Mouse (Mus musculus) intestine, postnatal 0 days (tissue): ENCODE results near the gene Lce1m. TPM values are rescaled to one million over a fixed set of nuclear protein-coding genes. Genes with fewer than 3 reads are reported as not detected.

Source experiments
- ATAC-seq: fragments of 200-750 bp; cut with Nextera tagmentation; 2 replicates; pipeline ENCODE4 v1.8.0; 2017; ENCODE audit warnings: mild to moderate bottlenecking, moderate TSS enrichment, moderate library complexity
- H3K27ac ChIP-seq: fragments of 300-500 bp; sonication (generic); 2 replicates; pipeline ENCODE4 v1.5.1; 2014; ENCODE audit warnings: mild to moderate bottlenecking, low read depth, low read length, moderate library complexity
- H3K27me3 ChIP-seq: fragments of 300-500 bp; sonication (generic); replicated peaks from 2 replicates; pipeline ENCODE4 v1.6.1; 2014; ENCODE audit warnings: low read length, mixed read lengths; ENCODE audit not compliant: control insufficient read depth, insufficient read depth
- H3K36me3 ChIP-seq: fragments of 300-500 bp; sonication (generic); 2 replicates; pipeline ENCODE4 v1.6.1; 2014; ENCODE audit warnings: mild to moderate bottlenecking, moderate library complexity; ENCODE audit not compliant: control insufficient read depth, insufficient read depth
- H3K4me1 ChIP-seq: fragments of 300-500 bp; sonication (generic); replicated peaks from 2 replicates; pipeline ENCODE4 v1.6.1; 2014; ENCODE audit warnings: antibody characterized with exemption, low read length, mixed read lengths; ENCODE audit not compliant: control insufficient read depth, insufficient read depth
- H3K4me2 ChIP-seq: fragments of 300-500 bp; sonication (generic); replicated peaks from 2 replicates; pipeline ENCODE4 v1.6.1; 2014; ENCODE audit warnings: low read depth, mild to moderate bottlenecking, moderate library complexity
- H3K4me3 ChIP-seq: fragments of 300-500 bp; sonication (generic); 2 replicates; pipeline ENCODE4 v1.5.1; 2014; ENCODE audit warnings: low read depth, low read length
- H3K9ac ChIP-seq: fragments of 300-500 bp; sonication (generic); 2 replicates; pipeline ENCODE4 v1.6.1; 2014; ENCODE audit warnings: mild to moderate bottlenecking, low read depth, low read length
- H3K9me3 ChIP-seq: fragments of 300-500 bp; sonication (generic); 2 replicates; pipeline ENCODE4 v1.6.1; 2016; ENCODE audit warnings: mixed run types; ENCODE audit not compliant: control insufficient read depth
- CTCF ChIP-seq: sonication (generic); IDR thresholded peaks from 2 replicates; pipeline ENCODE4 v1.5.1; 2016; ENCODE audit warnings: low read depth, mild to moderate bottlenecking, control low read depth, antibody characterized with exemption, moderate library complexity
- WGBS: fragments of 180-500 bp; shearing (Covaris S2); extraction: QIAGEN DNeasy Blood & Tissue Kit; methylation state at CpG from one replicate; pipeline ENCODE4 v1.1.7; 2014; 5-methylcytosine and 5-hydroxymethylcytosine counted together
- polyA plus RNA-seq: library from polyadenylated mRNA; unstranded; fragments of >200 nt; fragmentation: Nextera tagmentation; extraction: Ambion mirVana; gene quantifications from 2 replicates; pipeline ENCODE4 v1.2.1, GENCODE M21; 2015

Lce1m gene
- polyA plus RNA-seq, 1 experiment from 2014 or later: not detected

DNA sequence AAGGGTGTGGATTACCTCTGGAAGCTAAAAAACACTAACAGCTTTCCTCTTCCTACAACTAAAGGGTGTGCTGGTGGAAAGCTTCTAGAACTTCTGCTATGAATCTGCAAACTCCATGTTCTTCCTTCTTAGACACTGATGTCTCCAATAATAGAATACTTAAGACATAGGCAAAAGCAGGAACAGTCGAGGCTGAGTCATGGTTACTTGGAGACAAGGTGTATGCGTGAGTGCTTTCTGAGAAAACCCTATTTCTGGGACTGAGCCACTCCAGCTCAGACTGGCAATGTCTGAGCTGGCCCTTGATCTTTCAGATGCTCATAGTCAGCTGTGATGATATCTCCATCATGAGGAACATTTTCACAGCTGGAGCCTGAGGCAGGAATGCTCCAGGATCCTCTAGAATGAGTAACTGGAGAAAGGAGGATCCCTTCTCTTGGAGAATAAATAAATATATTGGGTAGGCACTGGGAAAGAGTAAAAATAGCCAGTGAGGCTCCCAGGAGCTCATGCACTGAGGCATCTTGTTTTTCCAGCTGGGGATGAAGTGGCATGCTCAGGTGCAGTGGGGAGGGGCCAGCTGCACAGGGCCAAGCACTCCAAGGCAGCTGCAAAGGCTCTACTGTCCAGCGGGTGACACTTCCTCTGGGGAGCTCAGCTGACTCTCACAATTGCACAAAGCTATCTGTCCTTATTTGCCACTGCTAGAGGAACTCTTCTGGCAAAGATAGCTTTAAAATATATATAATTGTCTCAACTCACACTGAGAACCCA lies 4.7 kb upstream of the Lce1m start:
- 79% methylated on average over 3 of the region's 3 CpGs for WGBS
- H3K4me2 ChIP-seq: no peak overlapping the region
- no peak for TF ChIP-seq CTCF
- ATAC-seq: no peak
- H3K36me3 ChIP-seq: no peaks in the 10 kb centered on the region
- H3K9ac ChIP-seq: no peak overlapping the region
- H3K9me3 ChIP-seq: no peaks in the 10 kb centered on the region
- no peak overlapping the region for H3K4me3 ChIP-seq
- H3K4me1 ChIP-seq: no peaks in the 10 kb centered on the region
- H3K27ac ChIP-seq: no peak overlapping the region
- no peaks in the 10 kb centered on the region for H3K27me3 ChIP-seq

DNA sequence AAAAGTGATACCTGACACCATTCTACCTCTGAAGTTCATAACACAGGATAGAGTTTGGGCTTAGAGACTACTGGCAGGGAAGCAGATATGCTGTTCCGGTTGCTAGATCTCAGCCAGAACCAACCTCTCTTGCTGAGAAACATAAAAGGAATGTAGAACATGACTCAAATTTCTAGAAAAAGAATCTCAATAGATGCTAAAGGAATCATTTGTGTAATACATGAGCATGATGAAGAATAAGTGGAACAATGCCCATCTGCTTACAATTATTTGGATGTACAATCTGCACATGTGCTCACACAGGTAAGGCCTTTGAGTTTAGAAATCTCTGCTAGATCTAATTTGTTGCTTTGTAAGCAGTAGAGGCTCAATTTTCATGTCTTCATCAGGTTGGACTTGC lies 2.3 kb upstream of the Lce1m start:
- Histone ChIP-seq H3K36me3 (no peaks in the 10 kb centered on the region), H3K27me3 (no peaks in the 10 kb centered on the region), H3K4me3 (no peak overlapping the region), H3K4me2 (no peak overlapping the region), H3K9me3 (no peaks in the 10 kb centered on the region), H3K27ac (no peak overlapping the region), H3K9ac (no peak overlapping the region), H3K4me1 (no peaks in the 10 kb centered on the region)
- 91% methylated on average over 1 of the region's 1 CpGs for WGBS
- ATAC-seq: no peak
- no peak for TF ChIP-seq CTCF

DNA sequence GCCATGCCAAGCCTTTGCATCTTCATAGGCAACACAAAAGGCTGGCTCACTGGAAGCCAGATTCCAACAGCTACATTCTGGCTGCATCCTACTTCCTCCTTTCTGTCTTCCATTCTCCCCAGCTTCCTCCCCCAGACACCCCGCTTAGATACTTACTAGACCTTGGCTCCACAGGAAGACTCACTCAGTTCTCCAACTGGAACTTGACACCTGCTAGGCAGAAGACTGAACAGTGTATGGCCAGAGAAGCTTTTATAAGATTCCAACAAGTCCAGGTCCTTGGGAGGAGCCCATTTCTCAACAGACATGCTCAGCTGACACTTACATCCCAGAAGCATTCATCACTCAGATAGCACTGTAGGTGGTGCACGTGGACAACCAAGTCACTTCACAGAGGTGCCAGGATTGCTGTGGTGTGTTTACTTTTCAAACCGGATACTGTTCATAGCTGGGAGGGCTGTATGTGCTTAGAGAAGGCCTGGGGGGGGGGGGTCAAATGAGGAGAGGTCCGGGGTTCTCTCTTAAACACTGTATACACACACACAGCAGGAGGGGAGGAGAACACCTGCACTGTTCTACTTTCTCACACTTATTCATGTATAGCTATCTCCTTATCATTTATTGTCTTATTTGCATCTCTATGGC lies 3.3 kb downstream of the Lce1m start, which contains the start of gene Crct1:
Gene Crct1, minus strand, starts transcription at position 228 of the 645 bp plus-strand sequence.
- 33% methylated on average over 3 of the region's 4 CpGs for WGBS
- no peak for ATAC-seq
- H3K9me3 ChIP-seq: no peaks in the 10 kb centered on the region
- TF ChIP-seq CTCF: no peak
- 0 out of 2 replicates have a peak within 1 kb of the TSS, but pooled peaks have one; percentile 26 for H3K9ac ChIP-seq
- no peaks in the 10 kb centered on the region for H3K27me3 ChIP-seq
- peak within 1 kb of the TSS; percentile 45 for H3K4me3 ChIP-seq
- no peak within 1 kb of the TSS for H3K27ac ChIP-seq
- H3K36me3 ChIP-seq: no peaks in the 10 kb centered on the region
- H3K4me1 ChIP-seq: no peaks in the 10 kb centered on the region
- H3K4me2 ChIP-seq: peak within 1 kb of the TSS; percentile 92

GRCm38 (mm10) chr3:93014871-93015270 lies 4.0 kb downstream of the Lce1m start:
- no peaks in the 10 kb centered on the region for H3K9me3 ChIP-seq
- WGBS: 24% methylated on average over 5 of the region's 5 CpGs
- no peaks in the 10 kb centered on the region for H3K36me3 ChIP-seq
- peak overlapping the region; percentile 92 for H3K4me2 ChIP-seq
- H3K9ac ChIP-seq: 0 out of 2 replicates have a peak overlapping the region, but pooled peaks have one; percentile 26
- no peaks in the 10 kb centered on the region for H3K27me3 ChIP-seq
- no peak overlapping the region for H3K27ac ChIP-seq
- H3K4me1 ChIP-seq: no peaks in the 10 kb centered on the region
- TF ChIP-seq CTCF: no peak
- no peak for ATAC-seq
- H3K4me3 ChIP-seq: peak overlapping the region; percentile 45

- no peak for TF ChIP-seq CTCF
- no peaks in the 10 kb centered on the region for H3K4me1 ChIP-seq
- H3K27ac ChIP-seq: no peak overlapping the region
- peak overlapping the region; percentile 45 for H3K4me3 ChIP-seq
- ATAC-seq: peak; percentile 36; the same call in 1 of the 2 replicates
- H3K4me2 ChIP-seq: peak overlapping the region; percentile 92
- no peaks in the 10 kb centered on the region for H3K9me3 ChIP-seq
- WGBS: under 1% methylated on average over 24 of the region's 24 CpGs
- no peaks in the 10 kb centered on the region for H3K27me3 ChIP-seq
- no peaks in the 10 kb centered on the region for H3K36me3 ChIP-seq
- H3K9ac ChIP-seq: 0 out of 2 replicates have a peak overlapping the region, but pooled peaks have one; percentile 26
Measured at GRCm38 (mm10) chr3:93014378-93014801, 4.5 kb downstream of the Lce1m start.

DNA sequence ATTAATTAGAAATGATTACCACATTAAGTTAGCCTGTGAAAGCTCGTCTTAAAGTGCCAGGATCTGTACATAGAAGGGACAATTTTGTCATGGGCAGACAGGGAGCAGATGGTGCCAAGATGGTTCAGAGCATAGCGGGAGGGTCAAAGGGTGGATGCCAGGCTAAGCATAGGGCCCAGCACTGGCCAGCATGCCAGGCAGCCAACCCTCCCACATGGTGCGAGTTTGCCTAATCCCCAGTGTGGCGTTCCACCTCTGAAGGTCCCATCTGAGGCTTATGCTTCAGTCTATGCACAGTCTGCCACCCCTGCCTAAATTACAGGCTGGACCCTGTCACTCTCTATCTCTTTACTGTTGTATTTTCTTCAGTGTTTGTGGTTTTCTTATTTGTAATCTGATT lies 16.0 kb downstream of the Lce1m start:
- H3K4me2 ChIP-seq: no peak overlapping the region
- WGBS: 67% methylated on average over 4 of the region's 4 CpGs
- H3K9ac ChIP-seq: no peak overlapping the region
- ATAC-seq: no peak
- H3K27me3 ChIP-seq: no peaks in the 10 kb centered on the region
- no peak for TF ChIP-seq CTCF
- no peaks in the 10 kb centered on the region for H3K4me1 ChIP-seq
- H3K27ac ChIP-seq: no peak overlapping the region
- H3K4me3 ChIP-seq: no peak overlapping the region
- no peaks in the 10 kb centered on the region for H3K9me3 ChIP-seq
- H3K36me3 ChIP-seq: no peaks in the 10 kb centered on the region
